Mouse (Mus musculus): ENCODE results near the gene Mrtfa.

GRCm38 (mm10) chr15:80981176-80981575 lies 209.4 kb downstream of the Mrtfa start:
- TF ChIP-seq POLR2A (IDR thresholded peaks at IDR 0.05; ENCODE audit: borderline replicate concordance, control insufficient read depth, low read depth, low read length) = no peak
- TF ChIP-seq CTCF (IDR thresholded peaks at IDR 0.05; ENCODE audit: control insufficient read depth, insufficient read depth, low read length) = no peak
